Mouse (Mus musculus): Measurements from ENCODE around the gene Gmcl1. TPM values are rescaled to one million over a fixed set of nuclear protein-coding genes. Genes with fewer than 3 reads are reported as not detected.

Gmcl1 gene
- total RNA-seq, 2 experiments from 2014 or later: 2.6 to 3.2 TPM

- no peak overlapping the region for H3K27ac ChIP-seq
- DNase-seq: no peak
- no peak overlapping the region for H3K4me3 ChIP-seq
- no peak for TF ChIP-seq CTCF (IDR thresholded peaks at IDR 0.05)
- intact Hi-C loops (cut with DNase I): no loop called here
Measured at GRCm38 (mm10) chr6:86644775-86645400, 88.3 kb downstream of the Gmcl1 start.

Other genes with a start within 250 kb of the Gmcl1 start
- gene Pcbp1, start 207.1 kb downstream of the Gmcl1 start, total RNA-seq (2021): 100 to 1,000 TPM; 121 to 128 TPM
- not detected for gene Asprv1, start 105.2 kb downstream of the Gmcl1 start, total RNA-seq (2021)
- 1 to 10 TPM; 2.6 to 3.9 TPM for gene Mxd1, start 64.2 kb downstream of the Gmcl1 start, total RNA-seq (2021)
- 10 to 100 TPM; 71.7 to 87.0 TPM for gene Snrnp27, start 48.9 kb downstream of the Gmcl1 start, total RNA-seq (2021)
- 10 to 100 TPM; 18.7 to 21.4 TPM for gene Anxa4, start 60.2 kb upstream of the Gmcl1 start, total RNA-seq (2021)
- gene Aak1, start 116.1 kb upstream of the Gmcl1 start, total RNA-seq (2021): 10 to 100 TPM; 32.0 to 44.5 TPM